Mouse (Mus musculus) heart, postnatal 0 days (tissue): ENCODE measurements around the gene Phf6.

ENCODE experiments used
- CTCF ChIP-seq: IDR thresholded peaks from 2 replicates; pipeline ENCODE4 v1.5.1; 2016; ENCODE audit warnings: antibody characterized with exemption, control low read depth, low read depth
- EP300 ChIP-seq: IDR thresholded peaks from 2 replicates; pipeline ENCODE4 v1.6.1; 2016; ENCODE audit warnings: antibody characterized with exemption, low read depth

GRCm38 (mm10) chrX:52956942-52957341 lies 44.9 kb downstream of the Phf6 start:
- TF ChIP-seq CTCF, result no peak
- TF ChIP-seq EP300, result no peak
